Mouse (Mus musculus) CD8-positive naive resting alpha-beta T cell, adult 2 months (primary cell): ENCODE results near the gene Serpina3i.

Source experiments
- DNase-seq, 2 experiments: peaks; one replicate each; pipeline ENCODE4 v3.0.0; 2022; ENCODE audit warnings: low read depth in 2 of 2, low spot score in 2 of 2

Serpina3i gene

GRCm38 (mm10) chr12:104293963-104294362 is 31.0 kb downstream of the Serpina3i start:
- DNase-seq = no peak

DNA sequence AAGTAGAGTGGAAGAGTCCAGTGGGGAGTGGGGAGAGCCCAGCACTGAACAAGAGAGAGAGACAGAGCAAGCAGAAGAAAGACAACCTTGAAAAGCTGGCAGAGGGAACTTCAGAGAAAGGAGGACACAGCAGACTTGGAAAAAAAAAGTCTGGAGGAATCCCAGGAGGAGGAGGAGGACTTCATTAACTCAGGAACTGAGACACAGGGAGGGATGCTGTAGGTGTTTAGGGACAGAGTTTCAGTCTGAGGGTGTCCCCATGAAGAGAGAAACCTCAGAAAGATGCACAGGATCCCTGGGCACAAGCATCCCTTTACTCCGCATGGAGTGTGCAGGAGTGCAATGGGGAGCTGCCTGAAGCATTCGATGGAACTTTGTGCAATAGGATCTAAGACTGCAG is 35.1 kb downstream of the Serpina3i start:
- DNase-seq = no peak

DNA sequence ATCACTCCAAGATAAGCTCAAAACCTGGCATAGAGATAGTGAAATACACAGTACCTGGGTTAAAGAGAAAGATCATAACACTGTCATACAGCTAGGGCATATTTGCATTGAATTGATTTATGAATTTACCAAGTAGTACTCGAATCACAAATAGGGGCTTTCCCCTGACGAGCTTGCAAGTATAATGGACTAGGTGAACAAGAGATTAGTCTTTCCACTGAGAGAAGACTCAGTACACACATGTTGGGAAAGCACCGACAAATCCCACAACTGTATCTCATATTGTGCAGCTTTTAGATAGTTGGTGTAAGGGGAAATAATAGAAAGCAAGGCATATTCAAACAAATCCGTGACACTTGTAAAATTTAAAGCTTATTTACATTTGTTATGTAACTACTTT is 43.1 kb downstream of the Serpina3i start:
- DNase-seq = no peak

- DNase-seq = no peak
Measured at GRCm38 (mm10) chr12:104314253-104314652, 51.3 kb downstream of the Serpina3i start, which contains the start of gene Serpina3j. Gene Serpina3j, plus strand, starts transcription at chr12:104314553.
